Mouse (Mus musculus): ENCODE data around the gene Slc9a3r1. TPM values are rescaled to one million over a fixed set of nuclear protein-coding genes. Genes with fewer than 3 reads are reported as not detected.

The Slc9a3r1 gene
- total RNA-seq, 2 experiments from 2014 or later = 4.9 to 5.9 TPM

GRCm38 (mm10) chr11:115219263-115219662, 56.1 kb downstream of the Slc9a3r1 start:
- no peak for DNase-seq
- intact Hi-C loops (cut with DNase I; ENCODE audit: low total_unique reads) = no loop called here

GRCm38 (mm10) chr11:115219685-115220084, 56.5 kb downstream of the Slc9a3r1 start:
- intact Hi-C loops (cut with DNase I; ENCODE audit: low total_unique reads) = loop anchor here (5.0 kb wide), 1 partner anchor 53 kb away; no protein-coding TSS in a partner anchor

GRCm38 (mm10) chr11:115222077-115222476, 58.9 kb downstream of the Slc9a3r1 start:
- no peak for DNase-seq

More at GRCm38 (mm10) chr11:115219685-115220084, 56.5 kb downstream of the Slc9a3r1 start:
- DNase-seq = no peak

GRCm38 (mm10) chr11:115222570-115222969, 59.4 kb downstream of the Slc9a3r1 start:
- no peak for DNase-seq
- intact Hi-C loops (cut with DNase I; ENCODE audit: low total_unique reads) = loop anchor here (5.0 kb wide), 1 partner anchor 50 kb away; no protein-coding TSS in a partner anchor

More at GRCm38 (mm10) chr11:115222077-115222476, 58.9 kb downstream of the Slc9a3r1 start:
- intact Hi-C loops (cut with DNase I; ENCODE audit: low total_unique reads) = loop anchor here (5.0 kb wide), 1 partner anchor 50 kb away; no protein-coding TSS in a partner anchor

GRCm38 (mm10) chr11:115223451-115223850, 60.3 kb downstream of the Slc9a3r1 start:
- intact Hi-C loops (cut with DNase I; ENCODE audit: low total_unique reads) = loop anchor here (5.0 kb wide), 1 partner anchor 49 kb away; no protein-coding TSS in a partner anchor
- no peak for DNase-seq

- intact Hi-C loops (cut with DNase I; ENCODE audit: low total_unique reads) = loop anchor here (5.0 kb wide), 1 partner anchor 48 kb away; no protein-coding TSS in a partner anchor
Observed at GRCm38 (mm10) chr11:115223877-115224276, 60.7 kb downstream of the Slc9a3r1 start.

GRCm38 (mm10) chr11:115224889-115225288, 61.7 kb downstream of the Slc9a3r1 start:
- intact Hi-C loops (cut with DNase I; ENCODE audit: low total_unique reads) = loop anchor here (5.0 kb wide), 1 partner anchor 47 kb away; no protein-coding TSS in a partner anchor
- DNase-seq = peak; percentile 61

More at GRCm38 (mm10) chr11:115223877-115224276, 60.7 kb downstream of the Slc9a3r1 start:
- no peak for DNase-seq

- intact Hi-C loops (cut with DNase I; ENCODE audit: low total_unique reads) = no loop called here
- no peak for DNase-seq
Observed at GRCm38 (mm10) chr11:115225301-115225700, 62.2 kb downstream of the Slc9a3r1 start.

- DNase-seq = no peak
- intact Hi-C loops (cut with DNase I; ENCODE audit: low total_unique reads) = no loop called here
Observed at GRCm38 (mm10) chr11:115226811-115227491, 63.8 kb downstream of the Slc9a3r1 start.

- no peak for DNase-seq
- intact Hi-C loops (cut with DNase I; ENCODE audit: low total_unique reads) = no loop called here
Observed at GRCm38 (mm10) chr11:115227640-115228039, 64.5 kb downstream of the Slc9a3r1 start.

- intact Hi-C loops (cut with DNase I; ENCODE audit: low total_unique reads) = no loop called here
- DNase-seq = no peak
Observed at GRCm38 (mm10) chr11:115228430-115228829, 65.3 kb downstream of the Slc9a3r1 start.

GRCm38 (mm10) chr11:115229021-115229930, 66.1 kb downstream of the Slc9a3r1 start:
- intact Hi-C loops (cut with DNase I; ENCODE audit: low total_unique reads) = no loop called here
- DNase-seq = peak; percentile 39

Other genes starting within 250 kb of the Slc9a3r1 start
- under 1 TPM; 0.13 to 0.78 TPM for gene Cd300lb, start 229.0 kb upstream of the Slc9a3r1 start, total RNA-seq (2021)
- not detected for gene Cd300c, start 194.2 kb upstream of the Slc9a3r1 start, total RNA-seq (2021)
- gene Cd300ld, start 173.4 kb upstream of the Slc9a3r1 start, total RNA-seq (2021) = under 1 TPM; 0.24 to 0.37 TPM
- under 1 TPM; 0.64 to 0.84 TPM for gene Cd300c2, start 161.5 kb upstream of the Slc9a3r1 start, total RNA-seq (2021)
- gene Cd300ld2, start 147.1 kb upstream of the Slc9a3r1 start, total RNA-seq (2021) = not detected
- 1 to 10 TPM in 1 of 2 experiments, not detected in 1; 1.1 TPM for gene Cd300ld4, start 136.3 kb upstream of the Slc9a3r1 start, total RNA-seq (2021)
- 1 to 10 TPM in 1 of 2 experiments, not detected in 1; 3.3 TPM for gene Cd300ld5, start 125.6 kb upstream of the Slc9a3r1 start, total RNA-seq (2021)
- gene Cd300ld3, start 114.9 kb upstream of the Slc9a3r1 start, total RNA-seq (2021) = 1 to 10 TPM in 1 of 2 experiments, not detected in 1; 3.1 TPM
- gene Cd300e, start 101.2 kb upstream of the Slc9a3r1 start, total RNA-seq (2021) = not detected
- under 1 TPM; 0.62 TPM for gene Rab37, start 71.9 kb upstream of the Slc9a3r1 start, total RNA-seq (2021)
- not detected for gene Cd300lf, start 29.3 kb upstream of the Slc9a3r1 start, total RNA-seq (2021)
- 1 to 10 TPM; 4.5 to 4.9 TPM for gene Tmem104, start 24.1 kb downstream of the Slc9a3r1 start, total RNA-seq (2021)
- 10 to 100 TPM; 13.1 to 14.0 TPM for gene Nat9, start 24.5 kb downstream of the Slc9a3r1 start, total RNA-seq (2021)
- gene Grin2c, start 103.9 kb downstream of the Slc9a3r1 start, total RNA-seq (2021) = not detected
- gene Fdxr, start 113.7 kb downstream of the Slc9a3r1 start, total RNA-seq (2021) = 1 to 10 TPM; 5.4 to 6.0 TPM
- gene Fads6, start 134.3 kb downstream of the Slc9a3r1 start, total RNA-seq (2021) = 1 to 10 TPM; 1.6 to 1.7 TPM
- not detected for gene Otop2, start 143.8 kb downstream of the Slc9a3r1 start, total RNA-seq (2021)
- under 1 TPM; 0.25 to 0.73 TPM for gene Ush1g, start 158.7 kb downstream of the Slc9a3r1 start, total RNA-seq (2021)
- gene Otop3, start 171.4 kb downstream of the Slc9a3r1 start, total RNA-seq (2021) = not detected
- gene Hid1, start 204.4 kb downstream of the Slc9a3r1 start, total RNA-seq (2021) = 1 to 10 TPM; 2.9 to 4.3 TPM
- 1 to 10 TPM; 4.8 to 8.3 TPM for gene Cdr2l, start 218.6 kb downstream of the Slc9a3r1 start, total RNA-seq (2021)
- 100 to 1,000 TPM; 103 to 107 TPM for gene Mrpl58, start 240.4 kb downstream of the Slc9a3r1 start, total RNA-seq (2021)